Mouse (Mus musculus) spleen, postnatal 4 days (tissue): ENCODE measurements around the gene Eml6.
"Not testable (repeated sequence)": the region's sequence is repeated elsewhere in the genome, so short reads cannot be mapped to it uniquely, and the experiment has no call there.

Experiments used
- DNase-seq, 2 experiments: peaks; one replicate each; pipeline ENCODE4 v3.0.0; 2022; ENCODE audit warnings: low spot score in 2 of 2

Gene Eml6

GRCm38 (mm10) chr11:29790796-29791195 is 235.0 kb downstream of the Eml6 start:
- no peak for DNase-seq

- DNase-seq, result no peak
Measured at GRCm38 (mm10) chr11:29788921-29789638, 236.8 kb downstream of the Eml6 start.

DNA sequence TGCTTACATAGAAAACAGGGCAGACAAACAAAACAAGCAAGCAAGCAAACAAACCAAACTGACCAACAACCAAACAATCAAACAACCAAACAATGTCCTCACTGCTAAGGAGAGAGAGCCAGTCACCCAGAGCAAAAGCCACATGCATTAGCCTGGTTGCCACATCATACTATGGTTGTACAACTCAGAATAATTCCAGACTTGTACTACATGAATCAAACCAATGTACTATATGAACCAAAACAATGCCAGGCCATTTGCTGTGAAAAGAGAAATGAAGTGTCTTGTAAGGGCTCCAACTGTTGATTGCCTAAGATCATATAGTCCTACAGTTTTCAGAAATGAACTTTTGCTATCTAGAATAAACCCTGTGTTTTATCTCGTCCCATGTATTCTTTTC is 237.3 kb downstream of the Eml6 start:
- DNase-seq, result no peak

GRCm38 (mm10) chr11:29787473-29787872 is 238.4 kb downstream of the Eml6 start:
- peak; percentile 24 to 65 for DNase-seq

- DNase-seq, result peak; percentile 51 to 67
Measured at GRCm38 (mm10) chr11:29786583-29787219, 239.1 kb downstream of the Eml6 start.

- DNase-seq, result no peak
Measured at GRCm38 (mm10) chr11:29779409-29780026, 246.3 kb downstream of the Eml6 start.

- DNase-seq, result no peak
Measured at GRCm38 (mm10) chr11:29778936-29779335, 246.9 kb downstream of the Eml6 start.

- DNase-seq, result no peak
Measured at GRCm38 (mm10) chr11:29777964-29778363, 247.9 kb downstream of the Eml6 start.

GRCm38 (mm10) chr11:29774760-29775159 is 251.1 kb downstream of the Eml6 start:
- DNase-seq, result no peak

DNA sequence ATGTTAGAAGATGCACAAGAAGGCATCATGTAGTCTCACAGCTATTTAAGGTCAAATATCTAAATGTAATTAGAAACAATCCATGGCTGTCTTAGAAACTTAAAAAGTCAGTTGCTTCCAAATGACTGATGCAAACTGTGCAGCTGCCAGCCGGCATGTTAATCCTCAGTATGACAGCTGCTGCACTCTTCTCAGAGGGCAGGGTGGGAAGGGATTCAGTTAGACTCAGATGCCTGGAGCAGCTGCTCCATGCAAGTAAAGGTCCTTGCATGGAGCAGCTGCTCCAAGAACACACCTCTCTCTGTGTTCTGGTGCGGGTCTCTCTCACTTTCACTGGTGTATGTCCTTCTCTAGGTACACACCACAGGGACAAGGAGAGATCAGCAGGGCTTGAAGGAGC is 251.5 kb downstream of the Eml6 start:
- DNase-seq, result no peak

GRCm38 (mm10) chr11:29772279-29772678 is 253.6 kb downstream of the Eml6 start:
- no peak for DNase-seq

DNA sequence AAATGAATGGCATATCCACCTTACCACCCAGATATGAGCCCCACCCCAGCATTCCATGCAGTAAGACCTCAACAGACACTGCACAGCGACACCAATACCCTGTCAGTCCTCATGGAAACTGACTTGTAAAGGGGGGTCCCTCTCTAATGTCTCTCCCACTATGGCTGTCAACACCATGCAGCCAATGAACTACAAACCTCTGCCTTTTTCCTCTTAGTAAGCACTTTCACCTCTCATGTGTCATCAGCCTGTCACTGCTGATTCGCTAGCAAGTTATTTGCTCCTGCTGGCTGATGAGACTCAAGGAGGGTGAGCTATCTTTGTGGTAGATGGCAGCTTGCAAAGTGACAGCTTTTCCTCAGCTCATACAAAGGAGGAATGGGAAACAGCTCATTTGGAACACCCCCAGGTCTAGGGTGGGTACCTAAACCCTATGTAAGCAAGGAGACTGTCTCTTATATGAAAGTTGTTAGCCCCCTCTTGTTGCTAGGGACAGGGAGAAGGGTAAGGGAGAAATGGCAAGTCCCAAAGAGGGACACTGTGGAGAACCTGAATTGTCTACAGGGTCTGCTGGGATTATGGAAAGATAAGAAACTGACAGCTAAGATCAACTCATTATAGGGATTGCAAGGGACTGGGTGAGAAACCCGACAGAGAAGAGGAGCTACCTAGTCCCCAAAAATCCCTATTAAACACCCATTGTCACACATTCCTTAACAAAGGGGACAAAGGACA is 255.0 kb downstream of the Eml6 start:
- no peak for DNase-seq

DNA sequence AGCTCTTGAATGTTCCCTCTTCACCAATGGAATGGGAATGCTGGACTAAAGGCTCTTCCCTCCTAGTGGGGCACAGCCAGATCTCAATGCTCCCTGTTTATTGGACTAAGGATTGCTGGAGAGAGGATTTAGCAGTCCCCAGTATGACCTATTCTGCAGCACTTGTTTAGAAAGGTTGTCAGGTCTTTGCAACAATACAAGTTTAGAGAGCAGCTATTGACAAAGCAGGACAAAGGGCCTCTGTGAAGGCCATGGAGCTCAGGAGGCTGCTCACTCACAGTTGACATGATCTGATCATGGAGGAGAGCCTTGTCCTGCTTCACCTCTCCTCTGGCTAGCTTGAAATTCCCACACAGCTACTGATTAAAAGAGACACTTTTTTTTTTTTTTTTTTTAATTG is 257.3 kb downstream of the Eml6 start:
- no peak for DNase-seq

DNA sequence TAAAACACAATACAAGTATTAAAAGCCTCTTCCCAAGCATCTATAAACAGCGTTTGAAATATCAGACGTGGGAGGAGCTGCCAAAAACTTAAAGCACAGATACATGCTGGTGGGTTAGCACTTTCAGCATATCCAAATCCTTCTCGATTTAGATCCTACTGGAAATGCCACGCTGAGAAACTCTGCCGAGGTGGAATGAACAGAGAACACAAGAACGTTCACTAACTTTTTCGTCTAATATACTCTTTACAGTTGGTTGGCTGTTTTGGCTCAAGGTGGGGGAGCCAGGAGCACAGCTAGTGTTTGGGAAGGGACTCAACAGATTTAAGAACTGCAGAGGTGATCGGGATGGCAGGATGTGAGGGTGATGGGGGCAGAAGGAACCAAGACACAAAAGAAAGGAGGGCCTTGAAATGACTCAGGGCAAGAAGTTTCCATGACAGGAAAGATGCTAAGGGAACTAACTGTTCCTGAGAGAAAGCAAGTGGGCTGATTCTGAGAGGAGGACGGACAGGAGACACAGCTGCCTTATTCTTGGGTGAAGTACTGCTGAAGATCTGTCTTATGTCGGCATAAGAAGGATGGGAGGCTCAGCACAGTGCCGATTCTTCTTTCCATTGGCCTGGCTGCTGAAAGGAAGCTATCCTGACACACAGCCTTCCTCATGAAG is 259.4 kb downstream of the Eml6 start:
- DNase-seq, result no peak

GRCm38 (mm10) chr11:29765063-29765462 is 260.8 kb downstream of the Eml6 start:
- no peak for DNase-seq

DNA sequence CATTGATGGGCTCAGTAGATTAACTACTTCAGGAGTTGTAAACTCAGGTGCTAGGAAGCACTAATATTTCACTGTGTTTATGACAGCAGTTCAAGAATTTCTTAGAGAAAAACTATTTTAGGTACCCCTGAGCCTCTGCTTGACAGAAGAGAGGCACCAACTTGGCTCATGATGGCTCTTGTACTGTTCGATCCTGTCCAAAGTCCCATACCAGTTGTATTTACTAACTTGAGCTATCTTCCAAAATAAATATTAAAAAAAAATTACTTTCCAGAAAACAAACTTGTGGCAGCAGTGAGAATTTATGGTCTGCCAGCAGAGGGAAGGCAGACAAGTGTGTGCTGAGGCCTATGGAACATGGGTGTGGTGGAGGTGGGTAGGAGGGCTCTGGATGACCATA is 263.1 kb downstream of the Eml6 start:
- DNase-seq, result no peak

DNA sequence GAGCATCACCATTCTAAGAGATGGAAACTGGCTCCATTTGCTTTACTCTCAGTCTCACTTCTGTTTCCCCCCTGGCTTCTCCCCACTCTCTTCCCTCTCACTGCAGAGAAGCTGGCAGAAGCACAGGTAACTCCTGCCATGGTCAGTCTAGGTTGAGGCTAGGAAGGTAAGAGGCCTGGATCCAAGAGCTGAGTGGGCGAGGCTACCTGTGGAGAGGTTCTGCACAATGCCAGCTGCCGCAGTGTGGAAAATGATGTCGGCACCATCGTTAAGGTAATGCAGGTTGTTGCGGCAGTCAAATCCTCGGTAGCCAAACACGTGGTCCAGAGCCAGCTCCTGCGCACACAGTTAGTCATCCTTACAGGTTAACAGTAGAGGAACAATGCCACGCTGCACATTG is 264.4 kb downstream of the Eml6 start:
- DNase-seq, result no peak

- DNase-seq, result no peak
Measured at GRCm38 (mm10) chr11:29758617-29759016, 267.2 kb downstream of the Eml6 start.

GRCm38 (mm10) chr11:29756007-29756406 is 269.8 kb downstream of the Eml6 start:
- DNase-seq, result not testable (repeated sequence)

DNA sequence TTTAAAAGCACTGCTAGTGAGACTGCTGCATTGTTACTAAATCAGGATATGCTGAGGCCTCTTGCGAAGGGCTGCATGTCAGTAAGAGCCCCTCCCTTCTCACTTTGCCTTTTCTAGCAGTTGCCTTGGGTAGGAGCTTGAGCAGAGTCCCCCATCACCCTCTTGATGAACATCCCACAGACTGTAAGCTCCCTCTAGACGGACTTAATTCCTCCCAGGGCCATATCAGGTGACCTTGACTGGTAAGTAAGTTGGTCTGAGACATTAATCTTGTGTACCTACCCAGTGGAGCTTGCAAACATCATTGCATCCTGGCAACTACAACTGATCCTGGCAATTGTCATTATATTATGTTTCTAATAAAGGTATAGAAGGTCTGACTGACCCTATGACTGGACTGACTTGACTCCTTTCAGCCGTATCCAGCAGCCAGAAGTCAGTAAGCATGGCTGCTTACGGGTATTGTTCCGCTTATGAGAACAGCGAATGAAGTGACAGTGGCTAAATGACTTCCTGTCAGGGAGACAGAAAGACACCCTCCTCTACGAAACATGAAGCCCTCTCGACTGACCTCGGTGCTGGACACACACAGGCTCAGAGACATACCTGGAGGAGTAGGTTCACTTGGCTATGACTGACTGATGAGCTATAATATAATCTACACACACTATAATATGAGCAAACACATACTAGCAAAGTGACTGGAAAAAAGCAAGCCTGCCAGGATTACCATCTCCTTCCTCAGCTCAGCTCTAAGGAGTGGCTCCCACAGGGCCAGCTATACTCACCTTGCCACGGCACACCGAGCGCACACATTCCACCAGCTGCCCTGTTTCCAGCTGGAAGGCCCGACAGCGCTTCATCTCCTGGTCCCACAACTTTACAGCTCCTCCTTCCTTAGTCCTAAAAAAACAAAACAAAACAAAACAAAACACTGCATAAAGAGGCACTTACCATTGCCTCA is 273.9 kb downstream of the Eml6 start:
- peak in 1 of 2 experiments; percentile 47 for DNase-seq

GRCm38 (mm10) chr11:29751013-29751412 is 274.8 kb downstream of the Eml6 start:
- DNase-seq, result peak in 1 of 2 experiments; percentile 20
